Mouse (Mus musculus): ENCODE results near the gene Prnd.

Gene Prnd

GRCm38 (mm10) chr2:131982546-131983196 is 32.0 kb downstream of the Prnd start:
- peak; percentile 49 to 71 for DNase-seq (ENCODE audit: low spot score in 2 of 2)

- no peak for DNase-seq (ENCODE audit: low spot score in 2 of 2)
These were observed 37.3 kb downstream of the Prnd start for GRCm38 (mm10) chr2:131987950-131988349.

GRCm38 (mm10) chr2:131988550-131988949 is 37.9 kb downstream of the Prnd start:
- DNase-seq (ENCODE audit: low spot score in 2 of 2) = no peak

GRCm38 (mm10) chr2:131992487-131992886 is 41.8 kb downstream of the Prnd start:
- no peak for DNase-seq (ENCODE audit: low spot score in 2 of 2)

GRCm38 (mm10) chr2:131993151-131993550 is 42.5 kb downstream of the Prnd start:
- DNase-seq (ENCODE audit: low spot score in 2 of 2) = no peak

- DNase-seq (ENCODE audit: low spot score in 2 of 2) = no peak
These were observed 43.0 kb downstream of the Prnd start for GRCm38 (mm10) chr2:131993563-131994088.

GRCm38 (mm10) chr2:131994971-131995370 is 44.3 kb downstream of the Prnd start:
- no peak for DNase-seq (ENCODE audit: low spot score in 2 of 2)

GRCm38 (mm10) chr2:131995742-131996141 is 45.1 kb downstream of the Prnd start:
- DNase-seq (ENCODE audit: low spot score in 2 of 2) = peak; percentile 61 to 66

- no peak for DNase-seq (ENCODE audit: low spot score in 2 of 2)
These were observed 45.7 kb downstream of the Prnd start for GRCm38 (mm10) chr2:131996369-131996768.

- DNase-seq (ENCODE audit: low spot score in 2 of 2) = no peak
These were observed 46.7 kb downstream of the Prnd start for GRCm38 (mm10) chr2:131997356-131997755.

GRCm38 (mm10) chr2:132001696-132002334 is 51.2 kb downstream of the Prnd start:
- DNase-seq (ENCODE audit: low spot score in 2 of 2) = no peak

GRCm38 (mm10) chr2:132003916-132004315 is 53.3 kb downstream of the Prnd start:
- DNase-seq (ENCODE audit: low spot score in 2 of 2) = no peak

GRCm38 (mm10) chr2:132004495-132005136 is 54.0 kb downstream of the Prnd start:
- DNase-seq (ENCODE audit: low spot score in 2 of 2) = no peak

- DNase-seq (ENCODE audit: low spot score in 2 of 2) = no peak
These were observed 54.8 kb downstream of the Prnd start for GRCm38 (mm10) chr2:132005445-132005844.
